Mouse (Mus musculus) common myeloid progenitor, adult 5-6 weeks (primary cell): ENCODE data around the gene Hoxb6. TPM values are rescaled to one million over a fixed set of nuclear protein-coding genes. Genes with fewer than 3 reads are reported as not detected.

Experiments used
- ATAC-seq: replicated peaks from 2 replicates; pipeline ENCODE4 v1.8.0; 2016; ENCODE audit warnings: low read depth, mild to moderate bottlenecking, moderate TSS enrichment, inconsistent platforms; ENCODE audit not compliant: poor library complexity, severe bottlenecking
- total RNA-seq: library from RNA; stranded (forward); fragments of 200-1000, 187-1606 nt; gene quantifications from 2 replicates; pipeline ENCODE4 v1.2.3, GENCODE M21; 2017

Hoxb6 gene
- total RNA-seq = not detected in 2 replicates

DNA sequence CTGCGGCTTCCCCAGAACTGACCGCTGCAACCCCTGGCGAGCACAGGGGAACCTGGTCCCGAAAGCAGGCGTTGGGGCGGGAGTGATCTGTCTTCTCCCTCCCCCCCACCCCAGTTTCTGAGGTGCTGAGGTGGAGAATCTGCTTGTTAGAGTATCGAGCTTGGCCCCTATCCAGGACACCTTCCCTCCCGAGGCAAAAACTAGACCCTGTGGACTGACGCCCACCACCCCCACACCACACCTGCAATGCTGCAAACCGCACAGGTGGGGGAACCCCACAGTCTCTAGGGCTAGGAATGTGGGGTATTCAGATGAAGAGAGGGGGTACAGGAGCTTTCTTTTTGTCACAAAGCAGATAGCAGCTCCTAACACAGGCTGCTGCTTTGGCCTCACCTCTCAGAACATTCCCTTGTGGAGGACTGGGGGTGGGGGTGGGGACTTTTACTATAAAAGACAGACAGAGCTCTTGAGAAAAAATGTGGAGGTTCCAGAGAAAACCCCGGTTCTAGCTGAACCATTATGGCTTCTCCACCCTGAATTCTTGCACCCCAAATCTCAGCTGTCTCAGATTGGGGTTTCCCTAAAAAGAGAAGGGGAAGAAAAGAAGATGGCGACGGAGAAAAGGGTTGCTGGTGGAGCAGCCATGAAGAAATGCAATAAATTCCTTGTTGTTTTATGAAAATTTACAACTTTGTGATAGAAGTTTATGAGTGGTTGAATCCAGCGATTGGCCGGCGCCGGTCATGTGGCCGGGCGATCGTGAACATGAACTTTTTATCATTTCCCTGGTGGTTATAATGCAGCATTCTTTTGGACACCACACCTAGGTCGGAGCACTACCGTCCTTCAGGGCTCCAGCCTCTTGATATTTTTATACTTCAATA lies at the start of gene Hoxb6:
Gene Hoxb6, plus strand, starts transcription at position 796 of the 884 bp plus-strand sequence.
- no peak for ATAC-seq

DNA sequence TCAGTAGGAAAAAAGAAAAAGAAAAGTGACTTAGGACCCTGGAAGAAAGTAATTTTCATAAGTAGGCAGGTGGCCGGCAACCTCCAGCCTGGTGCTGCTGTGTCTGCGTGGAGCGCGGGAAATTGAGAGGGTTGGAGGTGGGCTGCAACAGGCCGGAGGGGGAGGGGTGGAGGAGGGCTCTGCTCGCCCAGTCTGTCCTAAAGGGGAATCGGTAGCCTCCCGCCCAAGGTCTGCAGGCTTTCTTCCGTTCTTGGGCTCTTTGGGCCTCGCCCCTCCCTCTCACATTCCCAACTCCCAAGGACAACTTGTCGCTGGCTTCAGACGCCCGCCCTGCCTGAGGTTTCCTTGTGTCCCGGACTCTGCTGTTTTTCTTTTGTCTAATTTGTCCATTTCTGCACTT lies 41.4 kb upstream of the Hoxb6 start:
- no peak for ATAC-seq

DNA sequence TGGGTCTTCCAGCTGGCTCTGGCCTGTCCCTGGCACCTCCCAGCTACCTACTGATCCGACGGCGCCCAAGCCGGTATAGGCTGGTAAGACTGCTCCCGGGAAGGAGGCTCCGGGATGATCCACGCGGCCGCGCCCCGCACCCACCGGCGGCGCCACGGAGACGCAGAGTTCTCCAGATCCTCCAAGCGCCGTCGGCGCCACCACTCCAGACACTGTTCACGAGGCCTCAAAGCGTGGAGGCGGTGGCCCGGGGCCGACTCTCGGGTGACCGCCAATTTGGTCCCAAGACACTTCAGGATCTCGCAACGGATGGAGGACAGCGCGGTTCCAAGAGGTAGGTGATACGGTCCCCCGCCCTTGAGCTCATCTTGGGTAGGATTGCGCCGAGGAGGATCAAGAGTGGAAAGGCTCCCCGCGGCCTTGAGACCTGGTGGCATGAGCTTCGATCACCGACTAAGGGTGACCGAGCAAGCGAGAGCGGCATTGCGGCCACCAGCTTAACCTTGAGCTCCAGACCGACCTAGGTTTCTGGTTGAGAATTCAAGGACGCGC lies 40.7 kb upstream of the Hoxb6 start:
- ATAC-seq = no peak

DNA sequence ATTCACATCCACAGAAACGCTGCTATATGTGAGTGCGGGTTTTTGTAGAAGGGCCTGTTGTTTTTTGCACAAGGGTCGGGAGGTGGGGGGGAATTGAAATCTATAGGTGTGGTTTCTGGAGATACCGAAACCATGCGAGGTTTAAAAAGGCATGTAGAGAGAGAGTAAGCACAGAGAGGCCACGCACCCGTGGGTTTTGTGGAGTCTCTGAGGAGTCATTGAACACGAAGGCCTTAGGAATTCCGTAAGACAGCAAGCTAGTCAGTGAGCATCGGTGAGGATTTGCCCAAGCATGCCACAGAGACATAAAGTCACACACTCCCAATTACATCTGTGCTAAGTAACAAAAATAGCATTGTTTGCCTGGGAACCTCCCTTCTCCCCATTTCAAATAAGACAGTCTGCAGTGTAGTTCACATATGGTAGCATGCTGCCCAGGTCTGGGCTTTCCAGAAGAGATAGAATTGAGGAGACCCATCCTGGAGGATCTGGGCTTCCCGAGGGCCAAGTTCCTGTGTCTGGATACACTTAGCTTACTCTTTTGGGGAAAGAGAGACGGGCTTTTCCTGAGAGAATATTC lies 39.6 kb upstream of the Hoxb6 start:
- ATAC-seq = no peak

DNA sequence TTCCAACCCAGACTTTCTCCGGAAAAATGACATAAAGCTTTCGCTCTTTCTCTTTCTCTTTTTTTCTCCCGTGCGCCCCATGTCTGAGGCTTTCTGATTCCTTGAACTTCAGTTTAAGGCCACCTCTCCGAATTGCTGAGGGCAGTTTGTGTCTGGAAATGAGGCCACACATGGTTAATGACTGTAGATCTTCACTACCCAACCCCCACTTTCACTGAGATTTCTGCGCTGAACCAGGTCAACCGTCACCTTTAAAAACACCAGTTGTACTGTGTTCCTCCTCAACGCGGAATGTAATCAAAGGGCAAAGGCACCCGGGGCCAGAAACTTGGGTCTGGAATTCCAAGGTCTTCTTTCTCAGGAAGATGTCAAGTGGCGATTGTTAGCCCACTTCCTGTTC lies 38.1 kb upstream of the Hoxb6 start:
- no peak for ATAC-seq

DNA sequence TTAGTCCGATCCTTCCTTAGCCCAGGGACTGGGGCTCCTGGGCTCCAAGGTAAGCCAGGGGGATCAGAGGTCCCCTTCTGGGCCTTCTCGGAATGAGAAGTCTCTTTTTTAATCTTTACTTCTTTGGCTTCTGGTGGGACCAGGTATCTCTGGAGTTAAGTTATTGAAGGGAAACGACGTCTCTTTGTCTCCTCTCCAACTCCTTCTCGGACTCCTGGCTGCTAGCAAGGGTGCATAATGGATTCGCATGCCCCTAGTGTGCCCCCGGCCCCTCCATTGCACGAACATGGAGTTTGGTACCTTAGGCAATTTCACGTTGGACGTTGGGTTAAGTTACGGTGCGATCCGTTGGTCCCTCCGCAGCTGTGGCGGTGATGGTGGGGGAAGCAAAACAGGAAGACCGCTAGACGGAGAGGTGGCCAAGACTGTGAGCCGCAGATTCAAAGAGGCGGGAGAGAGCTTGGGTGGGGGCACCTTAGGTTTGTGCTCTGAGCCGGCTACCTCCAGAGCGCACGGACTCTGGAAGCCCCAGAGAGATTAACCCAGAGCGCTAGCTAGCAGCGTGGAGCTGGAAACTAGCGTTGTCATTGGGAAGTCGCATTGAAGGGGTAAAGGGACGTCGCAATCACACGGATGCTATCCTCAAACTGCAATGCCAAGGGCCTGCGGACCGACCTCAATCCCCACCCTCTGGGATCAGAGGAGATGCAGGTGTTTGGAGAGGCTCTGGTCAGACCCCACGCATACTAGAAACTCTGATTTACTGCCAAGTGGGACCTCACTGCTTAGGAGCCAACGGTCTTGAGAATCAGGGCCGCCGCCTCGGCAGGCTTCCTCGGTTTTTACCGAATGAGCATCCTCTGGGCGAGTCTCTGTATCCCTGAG lies 36.9 kb upstream of the Hoxb6 start:
- 0 out of 2 replicates have a peak, but pooled peaks have one; percentile 30 for ATAC-seq

DNA sequence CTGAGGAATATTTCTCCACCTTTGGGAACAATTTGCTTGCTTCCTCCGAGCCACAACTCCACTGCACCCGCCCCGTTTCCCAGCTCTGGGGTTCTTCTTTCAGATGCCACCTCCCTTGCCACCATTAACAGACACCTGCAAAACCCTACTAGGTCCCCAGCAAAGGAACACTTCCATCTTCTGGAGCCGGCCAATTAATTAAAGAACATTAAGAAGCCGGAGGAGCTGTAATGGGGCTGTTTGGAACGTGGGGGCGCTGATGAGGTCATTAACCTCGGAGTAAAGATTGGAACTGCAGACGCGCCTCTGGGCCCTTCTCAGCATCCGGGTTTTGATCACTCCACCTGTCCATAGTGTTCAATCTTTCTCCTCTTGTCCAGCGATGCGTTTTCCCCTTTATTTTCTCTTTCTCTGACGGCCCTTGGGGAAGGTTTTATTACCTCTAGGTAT lies 36.3 kb upstream of the Hoxb6 start:
- 0 out of 2 replicates have a peak, but pooled peaks have one; percentile 27 for ATAC-seq

DNA sequence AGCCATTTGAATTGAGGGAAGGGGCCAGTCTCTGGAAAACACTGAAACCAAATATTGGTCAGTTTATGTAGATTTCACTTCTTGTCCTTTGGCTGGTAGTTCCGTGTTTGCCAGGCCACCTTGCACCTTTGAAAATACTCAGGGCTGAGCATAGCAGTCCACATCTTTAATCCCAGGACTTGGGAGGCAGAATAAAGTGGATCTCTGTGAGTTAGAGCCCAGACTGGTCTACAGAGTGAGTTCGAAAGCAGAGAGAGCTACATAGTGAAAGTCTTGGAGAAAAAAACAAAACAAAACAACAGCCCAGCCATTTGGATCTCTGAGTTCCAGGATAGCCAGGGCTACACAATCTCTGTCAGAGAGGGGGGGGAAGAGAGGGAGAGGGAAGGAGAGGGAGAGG lies 35.1 kb upstream of the Hoxb6 start:
- no peak for ATAC-seq

DNA sequence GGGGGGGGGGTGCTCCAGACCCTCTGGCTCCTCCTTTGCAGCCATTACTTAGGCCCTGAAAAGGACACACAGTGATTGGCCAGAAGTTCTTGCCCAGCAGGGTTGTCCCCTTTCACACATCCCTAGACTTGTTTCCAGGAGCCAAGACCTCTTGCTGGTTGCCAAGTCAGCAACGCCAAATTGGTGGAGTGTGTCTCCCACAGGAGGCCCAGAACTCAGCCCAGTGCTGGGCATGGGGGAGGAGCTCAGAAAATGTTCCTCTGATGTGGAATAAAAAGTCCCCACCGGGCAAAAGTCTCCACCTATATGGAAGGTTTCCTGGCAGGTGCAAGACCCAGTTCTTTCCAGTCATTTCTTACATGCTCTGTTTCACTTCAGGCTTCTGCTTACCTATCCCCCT lies 33.2 kb upstream of the Hoxb6 start:
- ATAC-seq = no peak

DNA sequence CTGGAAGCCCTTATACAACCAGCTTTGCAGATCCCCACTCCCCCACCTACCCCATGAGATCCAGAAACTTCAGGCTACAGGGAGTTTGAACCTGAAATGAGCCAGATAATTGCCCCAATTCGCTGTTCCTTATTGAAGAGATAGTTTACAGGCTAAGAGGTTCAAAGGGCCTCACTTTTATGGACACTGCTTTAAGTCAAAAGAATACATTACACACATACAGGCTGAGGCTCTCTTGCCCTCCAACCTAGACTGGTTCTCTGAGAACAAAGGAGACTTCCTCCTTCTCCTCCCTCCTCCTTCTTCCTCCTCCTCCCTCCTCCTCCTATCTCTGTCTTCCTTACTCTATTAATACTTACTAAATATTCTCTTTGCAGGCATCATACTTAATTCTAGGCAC lies 32.8 kb upstream of the Hoxb6 start:
- ATAC-seq = no peak

DNA sequence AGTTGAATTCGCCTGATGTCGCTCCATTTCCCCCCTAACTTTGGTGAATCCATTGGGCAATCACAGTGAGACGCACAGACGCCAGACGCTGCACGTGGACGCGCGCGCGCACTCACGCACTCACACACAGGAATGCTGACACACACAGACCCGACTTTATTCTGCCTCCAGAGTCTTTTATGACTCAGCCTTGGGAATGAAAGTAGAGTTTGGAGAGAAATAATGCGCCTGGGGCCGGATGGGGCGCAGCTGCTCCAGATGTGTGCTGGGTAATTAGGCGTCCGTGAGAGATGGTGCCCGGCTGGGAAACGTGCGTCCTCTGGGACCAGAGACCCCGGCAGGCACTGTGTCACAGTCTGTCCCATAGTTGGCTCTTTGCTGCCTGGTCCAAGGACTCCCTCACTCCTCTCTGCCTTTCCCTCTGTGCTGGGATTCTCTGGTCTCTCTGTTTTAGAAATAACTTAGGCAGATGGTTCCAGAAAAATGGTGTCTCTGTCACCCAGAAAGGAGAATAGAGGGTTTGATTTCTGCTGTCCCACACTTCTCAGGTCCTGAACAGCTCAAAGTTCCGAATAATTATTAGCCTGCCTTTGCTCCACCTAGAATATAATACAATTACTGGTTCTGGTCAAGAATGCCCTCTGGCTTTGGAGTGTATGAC lies 31.8 kb upstream of the Hoxb6 start:
- ATAC-seq = no peak

DNA sequence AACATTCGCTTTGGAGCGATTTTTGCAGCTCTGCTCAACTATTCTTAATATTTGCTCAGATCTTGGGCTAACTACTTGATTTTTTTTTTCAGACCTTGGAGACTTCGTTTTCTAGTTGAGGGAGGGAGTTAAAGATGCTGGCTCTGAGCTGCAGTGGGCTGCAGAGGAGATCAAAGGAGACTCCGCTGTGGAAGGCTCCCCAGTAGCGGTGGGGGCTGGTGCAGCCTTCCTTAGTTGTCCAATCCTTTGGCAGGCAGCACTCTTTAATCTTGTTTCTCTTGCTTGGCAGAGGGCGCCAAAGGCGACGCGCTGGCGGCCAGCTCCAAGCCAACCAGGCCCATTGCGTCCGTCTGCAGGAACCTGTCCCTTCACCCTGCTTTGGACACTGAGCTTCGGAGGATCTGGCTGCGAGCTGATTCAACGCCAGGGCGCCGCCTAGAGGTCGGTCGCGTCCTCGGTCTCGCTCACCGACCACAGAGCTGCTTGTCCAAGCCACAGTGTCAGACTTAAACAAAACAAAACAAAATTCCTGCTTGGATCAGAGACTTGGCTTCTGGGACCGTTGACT lies 30.9 kb upstream of the Hoxb6 start:
- peak; percentile 91 for ATAC-seq

DNA sequence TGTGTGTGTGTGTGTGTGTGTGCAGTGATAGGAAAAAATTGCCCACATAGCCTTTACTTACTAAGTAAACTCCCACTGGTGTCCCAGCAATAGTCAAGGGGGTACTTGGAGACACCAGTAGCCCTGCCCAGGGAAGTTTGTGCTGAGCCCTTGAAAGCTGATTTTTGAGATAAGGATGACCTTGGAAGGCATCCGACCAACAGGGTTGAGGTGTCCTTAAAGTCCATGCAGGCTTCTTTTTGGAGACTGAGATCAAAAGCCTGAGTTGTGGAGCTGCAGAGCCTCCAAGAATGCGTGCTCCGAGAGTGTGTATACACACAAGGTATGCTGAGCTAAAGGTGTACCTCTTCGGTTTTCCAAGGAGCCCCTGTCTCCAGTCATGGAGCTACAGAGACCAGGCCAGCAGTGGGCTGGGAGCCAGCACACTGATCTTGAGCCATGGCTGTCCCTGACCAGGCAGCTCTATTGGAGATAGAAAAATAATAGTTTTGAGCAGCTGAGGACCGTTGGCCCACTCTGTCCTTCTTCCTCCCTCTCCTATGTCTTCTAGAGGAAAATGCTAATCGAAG lies 29.9 kb upstream of the Hoxb6 start:
- ATAC-seq = no peak

DNA sequence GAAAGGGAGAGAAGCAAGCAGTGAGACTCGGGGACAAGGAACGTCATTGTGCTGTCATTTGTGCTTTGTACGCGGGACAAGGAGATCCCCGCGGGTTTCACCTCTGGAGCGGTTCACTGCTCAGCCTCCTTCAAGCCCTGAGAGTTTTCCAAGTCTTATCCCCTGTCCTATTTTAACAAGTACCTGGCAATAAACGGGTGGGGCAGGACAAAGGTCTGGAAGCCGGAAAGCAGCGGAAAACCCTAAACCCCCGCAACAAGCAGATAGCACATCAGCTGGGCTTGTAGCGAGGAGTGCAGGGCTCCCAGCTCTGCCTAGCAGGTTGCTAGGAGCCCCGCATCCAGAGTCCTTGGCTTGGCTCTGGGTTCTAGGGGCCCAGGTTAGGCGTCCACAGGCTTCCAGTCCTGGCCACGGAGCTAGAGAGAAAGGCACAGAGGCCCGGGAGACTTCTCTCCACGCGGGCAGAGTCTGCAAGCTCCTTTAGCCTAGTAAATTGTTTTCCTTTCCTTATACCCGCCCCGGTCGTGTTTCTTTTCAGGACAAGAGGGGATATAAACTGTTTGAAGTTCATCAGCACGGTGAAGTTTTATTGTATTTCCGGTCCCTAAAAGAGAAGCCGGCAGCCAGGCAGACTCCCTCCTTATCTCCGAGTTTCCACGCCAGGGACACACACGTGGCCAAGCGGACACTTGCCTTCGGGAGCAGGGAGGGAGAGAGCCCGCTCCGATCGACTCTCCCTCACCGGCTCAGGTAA lies 28.5 kb upstream of the Hoxb6 start:
- ATAC-seq = no peak

DNA sequence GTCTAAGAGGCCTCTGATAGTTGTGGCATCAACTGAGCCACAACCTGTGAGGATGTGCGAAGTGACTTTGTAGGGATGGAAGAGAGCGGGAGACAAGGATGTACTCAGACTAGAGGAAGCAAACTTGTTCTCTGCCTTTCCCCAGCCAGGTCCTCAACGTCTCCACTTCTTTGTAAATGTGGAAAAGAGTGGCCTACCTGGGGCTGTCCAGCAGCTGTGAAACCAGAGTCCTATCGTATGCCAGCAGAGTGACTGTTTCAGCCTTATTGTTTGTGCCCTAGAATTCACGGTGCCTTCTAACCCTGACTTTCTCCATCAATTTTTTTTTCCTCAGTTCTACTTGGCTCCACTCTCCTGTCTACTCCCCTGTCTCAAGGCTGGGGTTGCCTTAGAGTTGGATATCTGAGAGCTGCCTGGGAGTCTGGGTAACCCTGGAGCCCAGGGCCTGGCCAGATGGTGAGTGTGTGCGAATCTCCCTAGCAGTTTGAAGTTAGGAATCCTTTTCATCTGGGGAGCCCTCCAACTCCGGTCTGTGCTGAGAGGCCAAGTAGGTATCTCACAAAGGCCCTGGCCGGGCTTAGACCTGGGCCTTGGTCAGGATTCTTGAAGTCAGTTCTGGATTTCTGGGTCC lies 27.8 kb upstream of the Hoxb6 start:
- ATAC-seq = no peak

DNA sequence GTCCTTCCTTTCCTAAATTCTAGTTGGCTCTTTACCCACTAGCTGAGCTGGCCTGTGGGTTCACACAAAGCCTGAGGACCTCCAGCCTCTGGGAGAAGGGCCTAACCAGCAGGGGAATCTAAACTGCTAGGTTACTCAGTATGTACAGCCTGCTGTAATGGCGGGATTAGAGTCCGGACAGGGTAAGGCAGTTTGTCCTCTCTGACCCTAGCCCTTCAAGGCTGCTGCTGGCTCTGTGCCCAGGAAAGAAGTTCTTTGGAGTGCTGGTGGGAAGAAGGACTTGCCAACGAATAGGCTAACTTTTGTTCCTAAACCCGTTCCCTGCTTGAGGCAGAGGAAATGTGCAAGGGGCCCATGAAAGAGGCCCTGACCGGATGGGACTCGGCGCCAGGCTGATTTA lies 26.3 kb upstream of the Hoxb6 start:
- ATAC-seq = no peak

DNA sequence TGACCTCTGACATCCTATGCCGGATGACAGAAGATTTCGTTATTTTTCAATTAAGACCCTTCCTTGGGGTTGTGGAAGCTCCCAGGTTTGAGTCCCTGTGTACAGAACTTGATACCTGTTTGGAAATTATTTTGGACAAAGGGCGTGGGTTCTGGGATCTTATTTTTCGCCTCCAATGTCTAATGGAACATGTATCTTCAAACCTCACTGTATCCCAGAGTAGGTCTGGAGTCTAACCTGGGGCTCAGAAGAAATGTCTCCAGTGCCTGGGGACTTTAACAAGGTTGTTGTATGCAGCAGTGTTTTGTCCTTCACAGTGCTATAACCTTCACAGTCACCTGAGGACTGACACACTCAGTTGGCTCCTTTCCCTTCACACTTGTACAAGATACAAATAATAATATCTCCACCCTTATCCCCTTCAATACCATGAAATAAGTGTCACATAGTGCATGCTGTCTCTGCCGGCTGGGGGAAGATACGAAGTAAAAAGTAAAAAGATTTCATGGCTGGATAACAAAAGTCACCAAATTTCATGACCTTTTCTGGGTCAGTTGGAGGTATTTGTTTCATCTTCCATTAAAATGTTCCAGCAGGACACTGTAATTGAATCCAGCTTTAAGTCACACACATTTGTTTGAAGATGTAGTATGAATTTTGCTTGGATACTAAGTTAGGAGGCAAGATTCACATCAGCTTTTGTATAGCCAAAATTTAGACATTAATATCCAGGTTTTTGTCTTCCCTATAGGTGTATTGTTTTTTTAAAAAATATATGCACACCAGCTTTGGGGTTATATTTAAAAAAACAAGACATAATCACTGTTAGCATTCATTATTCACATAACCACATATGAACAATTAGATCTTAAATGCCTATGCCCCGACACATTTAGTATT lies 25.0 kb upstream of the Hoxb6 start:
- ATAC-seq = no peak
